Mouse (Mus musculus) hindbrain, embryonic 11.5 days (tissue): ENCODE measurements around the gene Fem1b. TPM values are rescaled to one million over a fixed set of nuclear protein-coding genes. Genes with fewer than 3 reads are reported as not detected.
"Not testable (repeated sequence)": the region's sequence is repeated elsewhere in the genome, so short reads cannot be mapped to it uniquely, and the experiment has no call there.

Experiments used
- ATAC-seq: fragments of 200-750 bp; cut with Nextera tagmentation; 2 replicates; pipeline ENCODE4 v1.8.0; 2017; ENCODE audit warnings: mild to moderate bottlenecking, moderate TSS enrichment, moderate library complexity; ENCODE audit not compliant: low FRiP score
- DNase-seq: peaks from one replicate; pipeline ENCODE4 v3.0.0-alpha.2; 2015; ENCODE audit warnings: low spot score
- H3K27ac ChIP-seq: fragments of 300-500 bp; sonication (generic); 2 replicates; pipeline ENCODE4 v1.5.1; 2014; ENCODE audit warnings: mild to moderate bottlenecking, low read depth, low read length
- H3K27me3 ChIP-seq: fragments of 300-500 bp; sonication (generic); 2 replicates; pipeline ENCODE4 v1.6.1; 2014; ENCODE audit warnings: mild to moderate bottlenecking, low read length, moderate library complexity, mixed read lengths; ENCODE audit not compliant: control insufficient read depth, insufficient read depth
- H3K36me3 ChIP-seq: fragments of 300-500 bp; sonication (generic); 2 replicates; pipeline ENCODE4 v1.6.1; 2014; ENCODE audit warnings: mild to moderate bottlenecking, low read length, moderate library complexity, mixed read lengths; ENCODE audit not compliant: control insufficient read depth, insufficient read depth
- H3K4me1 ChIP-seq: fragments of 300-500 bp; sonication (generic); replicated peaks from 2 replicates; pipeline ENCODE4 v1.6.1; 2014; ENCODE audit warnings: low read length, mixed read lengths; ENCODE audit not compliant: control insufficient read depth, insufficient read depth
- H3K4me2 ChIP-seq: fragments of 300-500 bp; sonication (generic); replicated peaks from 2 replicates; pipeline ENCODE4 v1.6.1; 2014; ENCODE audit warnings: mild to moderate bottlenecking, low read depth, low read length
- H3K4me3 ChIP-seq: fragments of 300-500 bp; sonication (generic); 2 replicates; pipeline ENCODE4 v1.5.1; 2014; ENCODE audit warnings: low read depth, low read length
- H3K9ac ChIP-seq: fragments of 300-500 bp; sonication (generic); 2 replicates; pipeline ENCODE4 v1.6.1; 2014; ENCODE audit warnings: low read depth, low read length
- H3K9me3 ChIP-seq: fragments of 300-500 bp; sonication (generic); 2 replicates; pipeline ENCODE4 v1.6.1; 2016; ENCODE audit warnings: low read length; ENCODE audit not compliant: control insufficient read depth
- WGBS: fragments of 180-500 bp; shearing (Covaris S2); extraction: QIAGEN DNeasy Blood & Tissue Kit; methylation state at CpG from one replicate; pipeline ENCODE4 v1.1.7; 2014; 5-methylcytosine and 5-hydroxymethylcytosine counted together
- polyA plus RNA-seq: library from polyadenylated mRNA; unstranded; fragments of >200 nt; fragmentation: Nextera tagmentation; extraction: Ambion mirVana; gene quantifications from 2 replicates; pipeline ENCODE4 v1.2.1, GENCODE M21; 2014

Gene Fem1b
- polyA plus RNA-seq, 1 experiment from 2014 or later = 46.9 TPM

- WGBS = 85% methylated on average over 6 of the region's 6 CpGs
- no peak for DNase-seq
- ATAC-seq = no peak
- Histone ChIP-seq H3K36me3 (no peaks in the 10 kb centered on the region), H3K9me3 (no peaks in the 10 kb centered on the region), H3K9ac (no peak overlapping the region), H3K27ac (no peak overlapping the region), H3K4me1 (no peaks in the 10 kb centered on the region; the same call in 1 of the 2 replicates), H3K4me3 (no peak overlapping the region), H3K27me3 (no peaks in the 10 kb centered on the region), H3K4me2 (no peak overlapping the region)
These were observed 9.1 kb upstream of the Fem1b start for GRCm38 (mm10) chr9:62820829-62821228.

GRCm38 (mm10) chr9:62819910-62820309 is 8.2 kb upstream of the Fem1b start:
- not testable (repeated sequence) for H3K4me3 ChIP-seq

GRCm38 (mm10) chr9:62819494-62819893 is 7.8 kb upstream of the Fem1b start:
- Histone ChIP-seq H3K27ac (no peak overlapping the region), H3K36me3 (no peaks in the 10 kb centered on the region), H3K9ac (no peak overlapping the region), H3K4me3 (no peak overlapping the region), H3K4me2 (no peak overlapping the region), H3K4me1 (no peaks in the 10 kb centered on the region), H3K27me3 (no peaks in the 10 kb centered on the region), H3K9me3 (no peaks in the 10 kb centered on the region)
- ATAC-seq (no peak), DNase-seq (no peak)
- 84% methylated on average over 3 of the region's 3 CpGs for WGBS

More at GRCm38 (mm10) chr9:62819910-62820309, 8.2 kb upstream of the Fem1b start:
- H3K9ac ChIP-seq, H3K4me1 ChIP-seq, H3K27ac ChIP-seq, H3K4me2 ChIP-seq, H3K27me3 ChIP-seq, H3K9me3 ChIP-seq, DNase-seq, H3K36me3 ChIP-seq, ATAC-seq: not testable (repeated sequence)
- WGBS = 82% methylated on average over 6 of the region's 6 CpGs

GRCm38 (mm10) chr9:62817828-62818614 is 6.3 kb upstream of the Fem1b start:
- 89% methylated on average over 4 of the region's 4 CpGs for WGBS
- H3K27me3 ChIP-seq = no peaks in the 10 kb centered on the region
- no peak for ATAC-seq

GRCm38 (mm10) chr9:62817099-62817571 is 5.4 kb upstream of the Fem1b start:
- Histone ChIP-seq H3K36me3 (no peaks in the 10 kb centered on the region), H3K27ac (no peak overlapping the region), H3K9me3 (no peaks in the 10 kb centered on the region), H3K9ac (no peak overlapping the region), H3K4me3 (no peak overlapping the region), H3K4me1 (no peaks in the 10 kb centered on the region), H3K27me3 (no peaks in the 10 kb centered on the region), H3K4me2 (no peak overlapping the region)
- DNase-seq (no peak), ATAC-seq (no peak)
- 70% methylated on average over 12 of the region's 12 CpGs for WGBS

More at GRCm38 (mm10) chr9:62817828-62818614, 6.3 kb upstream of the Fem1b start:
- Histone ChIP-seq H3K9me3 (no peaks in the 10 kb centered on the region), H3K4me2 (no peak overlapping the region), H3K27ac (no peak overlapping the region), H3K4me1 (no peaks in the 10 kb centered on the region), H3K9ac (no peak overlapping the region), H3K36me3 (no peaks in the 10 kb centered on the region), H3K4me3 (no peak overlapping the region)
- DNase-seq = no peak

GRCm38 (mm10) chr9:62816323-62817098 is 4.8 kb upstream of the Fem1b start:
- H3K4me2 ChIP-seq = no peak overlapping the region
- H3K4me1 ChIP-seq = no peaks in the 10 kb centered on the region
- H3K4me3 ChIP-seq = no peak overlapping the region
- DNase-seq (no peak), ATAC-seq (no peak)
- no peak overlapping the region for H3K27ac ChIP-seq
- WGBS = 86% methylated on average over 9 of the region's 9 CpGs
- H3K9me3 ChIP-seq = no peaks in the 10 kb centered on the region
- H3K9ac ChIP-seq = no peak overlapping the region
- no peaks in the 10 kb centered on the region for H3K27me3 ChIP-seq
- no peaks in the 10 kb centered on the region for H3K36me3 ChIP-seq

- 91% methylated on average over 2 of the region's 2 CpGs for WGBS
- H3K4me1 ChIP-seq = no peaks in the 10 kb centered on the region
These were observed 3.0 kb upstream of the Fem1b start for GRCm38 (mm10) chr9:62814751-62815150.

GRCm38 (mm10) chr9:62812216-62813049 is 699 bp upstream of the Fem1b start:
- peak overlapping the region; percentile 79 for H3K4me3 ChIP-seq
- 20% methylated on average over 14 of the region's 14 CpGs for WGBS

More at GRCm38 (mm10) chr9:62814751-62815150, 3.0 kb upstream of the Fem1b start:
- no peaks in the 10 kb centered on the region for H3K27me3 ChIP-seq
- ATAC-seq (no peak), DNase-seq (no peak)
- H3K27ac ChIP-seq = no peak overlapping the region
- no peaks in the 10 kb centered on the region for H3K9me3 ChIP-seq
- no peak overlapping the region for H3K9ac ChIP-seq
- no peak overlapping the region for H3K4me2 ChIP-seq
- H3K4me3 ChIP-seq = no peak overlapping the region
- H3K36me3 ChIP-seq = no peaks in the 10 kb centered on the region

More at GRCm38 (mm10) chr9:62812216-62813049, 699 bp upstream of the Fem1b start:
- DNase-seq (no peak), ATAC-seq (no peak)
- peak overlapping the region; percentile 85 for H3K4me2 ChIP-seq
- H3K9ac ChIP-seq = peak overlapping the region; percentile 88
- H3K4me1 ChIP-seq = 0 out of 2 replicates have a peak, but pooled peaks cover 2% of the 10 kb centered on the region
- no peaks in the 10 kb centered on the region for H3K27me3 ChIP-seq
- peak overlapping the region; percentile 96 for H3K27ac ChIP-seq
- H3K36me3 ChIP-seq = no peaks in the 10 kb centered on the region
- no peaks in the 10 kb centered on the region for H3K9me3 ChIP-seq
